Mouse (Mus musculus) embryonic fibroblast, embryonic 13.5 days (primary cell): ENCODE results near the gene Panx2.

Source experiments
- CTCF ChIP-seq: IDR thresholded peaks from 2 replicates; pipeline ENCODE4 v1.5.1; 2011; ENCODE audit warnings: mild to moderate bottlenecking, control low read depth, low read length, moderate library complexity, borderline replicate concordance; ENCODE audit not compliant: insufficient read depth
- POLR2A ChIP-seq: IDR thresholded peaks from 2 replicates; pipeline ENCODE4 v1.6.1; 2011; ENCODE audit warnings: low read depth, mild to moderate bottlenecking, control low read depth, low read length, moderate library complexity

- TF ChIP-seq POLR2A (no peak), CTCF (no peak)
Measured at GRCm38 (mm10) chr15:89103921-89104320, 44.4 kb downstream of the Panx2 start.
